Mouse (Mus musculus) kidney, adult 2 months (tissue): ENCODE data around the gene Rac3.
"Not testable (repeated sequence)": the region's sequence is repeated elsewhere in the genome, so short reads cannot be mapped to it uniquely, and the experiment has no call there.

Experiments used
- CTCF ChIP-seq: fragments of 200-500 bp; conservative IDR thresholded peaks from 2 replicates; pipeline ENCODE4 v1.5.1; 2011; ENCODE audit warnings: low read depth, mild to moderate bottlenecking, control low read depth, low read length, moderate library complexity, mixed read lengths; ENCODE audit not compliant: insufficient read depth, insufficient read length
- POLR2A ChIP-seq: fragments of 200-500 bp; IDR thresholded peaks from one replicate; pipeline ENCODE4 v1.6.1; 2011; ENCODE audit warnings: low read depth, low read length, control low read depth

DNA sequence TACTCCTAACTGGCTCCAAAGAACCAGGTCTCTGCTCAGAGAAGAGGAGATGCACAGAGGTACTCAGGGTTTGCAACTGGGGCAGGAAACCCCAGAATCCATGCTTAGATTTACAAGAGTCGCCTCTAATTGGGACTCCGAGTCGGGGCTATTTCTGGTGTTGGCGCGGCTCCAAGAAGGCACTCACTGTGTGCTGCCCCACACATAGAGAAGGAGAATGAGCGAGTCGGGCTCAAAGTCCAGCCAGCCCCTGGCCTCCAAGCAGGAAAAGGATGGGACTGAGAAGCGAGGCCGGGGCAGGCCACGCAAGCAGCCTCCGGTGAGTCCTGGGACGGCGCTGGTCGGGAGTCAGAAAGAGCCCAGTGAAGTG, 41.4 kb downstream of the Rac3 start, which contains the start of gene Hmga1b:
- TF ChIP-seq POLR2A, CTCF: not testable (repeated sequence)
